ENCODE assay signal across 9 mouse cellular contexts in the genomic region with DNA sequence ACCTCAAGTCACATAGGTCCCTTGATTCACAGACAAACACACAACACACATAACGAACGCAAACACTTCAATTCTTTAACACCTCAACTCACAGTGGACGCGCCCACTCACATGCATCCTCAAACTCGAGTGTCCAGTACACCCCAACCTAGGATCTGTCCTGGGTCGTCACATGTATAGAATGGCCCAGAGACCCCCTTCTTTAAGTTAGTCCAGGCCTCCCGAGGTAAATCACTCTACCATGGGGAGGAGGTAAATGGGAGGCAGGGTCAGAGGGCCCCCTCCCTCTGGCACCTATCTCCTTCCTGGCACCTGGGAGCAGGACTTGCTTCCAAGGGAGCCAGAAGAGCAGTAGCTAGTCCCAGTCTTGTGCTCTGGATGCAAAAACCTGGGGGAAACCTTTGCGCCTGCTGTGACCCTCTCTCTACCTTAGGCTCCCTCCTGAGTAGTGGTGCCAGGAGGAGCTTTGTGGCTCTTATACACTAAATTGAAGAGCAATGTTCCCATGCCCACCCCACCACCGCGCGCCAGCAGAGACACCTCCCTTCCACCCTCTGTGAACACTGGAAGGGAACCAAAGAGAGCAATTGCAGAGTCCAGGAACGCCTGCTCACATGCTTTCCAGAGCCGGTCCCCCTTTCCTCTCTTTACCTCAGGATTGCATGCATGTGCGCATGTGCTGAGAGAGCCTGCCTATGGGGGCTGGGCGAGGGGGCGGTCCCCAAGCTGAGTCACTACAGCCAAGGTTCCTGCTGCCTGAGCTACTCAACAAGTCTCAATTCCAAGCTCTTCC. TPM values are rescaled to one million over a fixed set of nuclear protein-coding genes. Genes with fewer than 3 reads are reported as not detected.
DNase-seq lines count a peak whose midpoint lies in the region; ATAC-seq and TF ChIP-seq lines count a peak whose summit lies in the region.
"Had no signal": no experiment of that assay in that cellular context is flagged by ENCODE, and none has a peak within 500 bp of the region (broad histone marks: within the 10 kb centered on the region; RNA-seq: fewer than 3 reads in every experiment).

No protein-coding gene starts in this region.

- no peak for ATAC-seq in embryonic facial prominence, embryonic 12.5 days (ENCODE audit: insufficient number of reproducible peaks, insufficient read depth, low FRiP score, low TSS enrichment)
- no peak for ATAC-seq in heart, postnatal 0 days (ENCODE audit: insufficient read depth, low read depth)
- ATAC-seq in liver, embryonic 15.5 days (ENCODE audit: insufficient read depth): no peak

- H3K9me3 ChIP-seq in embryonic facial prominence, embryonic 12.5 days: no peaks in the 10 kb centered on the region
- no peaks in the 10 kb centered on the region for H3K9me3 ChIP-seq in heart, postnatal 0 days (replicated peaks; ENCODE audit: control insufficient read depth, low read length)
- H3K9me3 ChIP-seq in liver, embryonic 15.5 days (replicated peaks): no peaks in the 10 kb centered on the region

- WGBS in embryonic facial prominence, embryonic 12.5 days: 12% methylated on average over 16 of the region's 16 CpGs
- WGBS in heart, postnatal 0 days: 12% methylated on average over 16 of the region's 16 CpGs
- 11% methylated on average over 16 of the region's 16 CpGs for WGBS in liver, embryonic 15.5 days (ENCODE audit: insufficient replicate concordance)

- peaks cover 100% of the 10 kb centered on the region for H3K27me3 ChIP-seq in embryonic facial prominence, embryonic 12.5 days
- H3K27me3 ChIP-seq in heart, postnatal 0 days (ENCODE audit: control insufficient read depth, insufficient read depth, low read length): peaks cover 100% of the 10 kb centered on the region
- peaks cover 100% of the 10 kb centered on the region for H3K27me3 ChIP-seq in liver, embryonic 15.5 days

- H3K4me3 ChIP-seq in embryonic facial prominence, embryonic 12.5 days: 0 out of 2 replicates have a peak overlapping the region, but pooled peaks have one; percentile 7
- H3K4me3 ChIP-seq in heart, postnatal 0 days (ENCODE audit: low read depth, low read length): no peak overlapping the region
- no peak overlapping the region for H3K4me3 ChIP-seq in liver, embryonic 15.5 days (replicated peaks)

- no peak overlapping the region for H3K9ac ChIP-seq in embryonic facial prominence, embryonic 12.5 days
- no peak overlapping the region for H3K9ac ChIP-seq in heart, postnatal 0 days (replicated peaks; ENCODE audit: low read depth, low read length)
- no peak overlapping the region for H3K9ac ChIP-seq in liver, embryonic 15.5 days

- no peak for TF ChIP-seq CTCF in heart, postnatal 0 days (IDR thresholded peaks at IDR 0.05; ENCODE audit: low read depth)

- no peak overlapping the region for H3K27ac ChIP-seq in embryonic facial prominence, embryonic 12.5 days
- no peak overlapping the region for H3K27ac ChIP-seq in heart, postnatal 0 days (ENCODE audit: low read depth)
- no peak overlapping the region for H3K27ac ChIP-seq in liver, embryonic 15.5 days (replicated peaks)

- TF ChIP-seq EP300 in heart, postnatal 0 days (IDR thresholded peaks at IDR 0.05; ENCODE audit: low read depth): no peak

- H3K4me2 ChIP-seq in embryonic facial prominence, embryonic 12.5 days (replicated peaks): peak overlapping the region; percentile 81
- H3K4me2 ChIP-seq in heart, postnatal 0 days (ENCODE audit: low read depth, low read length): peak overlapping the region; percentile 19; the same call in 1 of the 2 replicates
- 0 out of 2 replicates have a peak overlapping the region, but pooled peaks have one; percentile 15 for H3K4me2 ChIP-seq in liver, embryonic 15.5 days

- peaks cover 33% of the 10 kb centered on the region for H3K4me1 ChIP-seq in embryonic facial prominence, embryonic 12.5 days
- no peaks in the 10 kb centered on the region for H3K4me1 ChIP-seq in heart, postnatal 0 days (ENCODE audit: control insufficient read depth, insufficient read depth)
- peaks cover 54% of the 10 kb centered on the region for H3K4me1 ChIP-seq in liver, embryonic 15.5 days (replicated peaks)

- DNase-seq in 3134 (ENCODE audit: extremely low read depth, insufficient read length, low spot score) (peak; percentile 83), R1 (ENCODE audit: low read depth, low spot score) (peak; percentile 88)
- DNase-seq in heart, postnatal 0 days (ENCODE audit: low spot score): no peak
- peak; percentile 81 to 87 for DNase-seq in kidney, postnatal 4 days
- peak; percentile 94 to 96 for DNase-seq in right cerebral cortex, adult 2 months (ENCODE audit: low spot score in 2 of 2)
- no peak for DNase-seq in yolk sac, embryonic 10.5 days (ENCODE audit: low spot score)

- no peaks in the 10 kb centered on the region for H3K36me3 ChIP-seq in embryonic facial prominence, embryonic 12.5 days
- no peaks in the 10 kb centered on the region for H3K36me3 ChIP-seq in heart, postnatal 0 days (replicated peaks; ENCODE audit: control insufficient read depth, insufficient read depth, low read length)
- no peaks in the 10 kb centered on the region for H3K36me3 ChIP-seq in liver, embryonic 15.5 days (replicated peaks)

RNA-seq across cellular contexts. Expression of a gene that starts 8.2 kb away (rescaled TPM):
- 6.9 and 8.1 TPM in 2 replicates for polyA plus RNA-seq in embryonic facial prominence, embryonic 12.5 days (2016; fragmentation: Nextera tagmentation; extraction: Ambion mirVana)
- total RNA-seq in heart, postnatal 0 days (2014; rRNA removed; ENCODE audit: low replicate concordance): 0.97 and 13.4 TPM in 2 replicates
- polyA plus RNA-seq in heart, postnatal 0 days (2015; fragmentation: Nextera tagmentation; extraction: Ambion mirVana): 1.7 and 2.2 TPM in 2 replicates
- polyA plus RNA-seq in liver, embryonic 15.5 days (2015; fragmentation: Nextera tagmentation; extraction: Ambion mirVana): 5.0 and 5.7 TPM in 2 replicates

RNA-seq across cellular contexts. Expression of a gene that starts 9.2 kb away (rescaled TPM):
- 15.4 and 16.4 TPM in 2 replicates for polyA plus RNA-seq in embryonic facial prominence, embryonic 12.5 days (2016; fragmentation: Nextera tagmentation; extraction: Ambion mirVana)
- 10.4 and 13.3 TPM in 2 replicates for total RNA-seq in heart, postnatal 0 days (2014; rRNA removed; ENCODE audit: low replicate concordance)
- 11.5 and 12.2 TPM in 2 replicates for polyA plus RNA-seq in heart, postnatal 0 days (2015; fragmentation: Nextera tagmentation; extraction: Ambion mirVana)
- polyA plus RNA-seq in liver, embryonic 15.5 days (2015; fragmentation: Nextera tagmentation; extraction: Ambion mirVana): 12.2 and 12.4 TPM in 2 replicates

RNA-seq across cellular contexts. Expression of a gene that starts 14.7 kb away (rescaled TPM):
- polyA plus RNA-seq in embryonic facial prominence, embryonic 12.5 days (2016; fragmentation: Nextera tagmentation; extraction: Ambion mirVana): 9.0 and 10.6 TPM in 2 replicates
- 26.9 and 28.8 TPM in 2 replicates for total RNA-seq in heart, postnatal 0 days (2014; rRNA removed; ENCODE audit: low replicate concordance)
- 6.6 and 7.2 TPM in 2 replicates for polyA plus RNA-seq in heart, postnatal 0 days (2015; fragmentation: Nextera tagmentation; extraction: Ambion mirVana)
- polyA plus RNA-seq in liver, embryonic 15.5 days (2015; fragmentation: Nextera tagmentation; extraction: Ambion mirVana): 4.0 and 4.2 TPM in 2 replicates

RNA-seq across cellular contexts. Expression of a gene that starts 19.7 kb away (rescaled TPM):
- 207 TPM in 2 replicates for polyA plus RNA-seq in embryonic facial prominence, embryonic 12.5 days (2016; fragmentation: Nextera tagmentation; extraction: Ambion mirVana)
- total RNA-seq in heart, postnatal 0 days (2014; rRNA removed; ENCODE audit: low replicate concordance): 91.7 and 114 TPM in 2 replicates
- polyA plus RNA-seq in heart, postnatal 0 days (2015; fragmentation: Nextera tagmentation; extraction: Ambion mirVana): 129 and 136 TPM in 2 replicates
- 73.0 and 82.8 TPM in 2 replicates for polyA plus RNA-seq in liver, embryonic 15.5 days (2015; fragmentation: Nextera tagmentation; extraction: Ambion mirVana)

RNA-seq across cellular contexts. Expression of a gene that starts 22.1 kb away (rescaled TPM):
- polyA plus RNA-seq in embryonic facial prominence, embryonic 12.5 days (2016; fragmentation: Nextera tagmentation; extraction: Ambion mirVana): 4.4 and 4.6 TPM in 2 replicates
- 5.2 and 21.8 TPM in 2 replicates for total RNA-seq in heart, postnatal 0 days (2014; rRNA removed; ENCODE audit: low replicate concordance)
- polyA plus RNA-seq in heart, postnatal 0 days (2015; fragmentation: Nextera tagmentation; extraction: Ambion mirVana): 3.2 and 3.7 TPM in 2 replicates
- 12.5 and 14.8 TPM in 2 replicates for polyA plus RNA-seq in liver, embryonic 15.5 days (2015; fragmentation: Nextera tagmentation; extraction: Ambion mirVana)
- total RNA-seq: neutrophil, adult 5-6 weeks had no signal

Comparison
In these comparisons a context has a peak if more than half of its experiments do, and no peak if none do; other contexts are left out.
1. DNase-seq: peak in 3134 (single experiment), R1 (single experiment), kidney, postnatal 4 days (2 of 2) and right cerebral cortex, adult 2 months (2 of 2); none in heart, postnatal 0 days (single experiment) and yolk sac, embryonic 10.5 days (single experiment).
2. H3K4me2 ChIP-seq: peak in every context shown above with its lines; median percentile 81 in embryonic facial prominence, embryonic 12.5 days; 19 in heart, postnatal 0 days; 15 in liver, embryonic 15.5 days.